Mouse (Mus musculus): Measurements from ENCODE around the gene Scpep1.

Gene Scpep1

GRCm38 (mm10) chr11:88973776-88974701, 18.8 kb upstream of the Scpep1 start:
- DNase-seq = peak; percentile 94 to 97

GRCm38 (mm10) chr11:88970202-88970732, 15.0 kb upstream of the Scpep1 start, which contains the start of gene Coil:
Gene Coil, plus strand, starts transcription at chr11:88970252.
- no peak for DNase-seq

- DNase-seq = no peak
Measured at GRCm38 (mm10) chr11:88966881-88967361, 11.7 kb upstream of the Scpep1 start, which contains the start of gene Elobl. Gene Elobl, minus strand, starts transcription at chr11:88966931.

GRCm38 (mm10) chr11:88958851-88959250, 3.6 kb upstream of the Scpep1 start:
- peak; percentile 72 to 80 for DNase-seq

GRCm38 (mm10) chr11:88954803-88955202, 462 bp downstream of the Scpep1 start:
- DNase-seq = peak; percentile 37 to 68

GRCm38 (mm10) chr11:88953582-88953981, 1.7 kb downstream of the Scpep1 start:
- no peak for DNase-seq

GRCm38 (mm10) chr11:88952117-88952516, 3.1 kb downstream of the Scpep1 start:
- no peak for DNase-seq

GRCm38 (mm10) chr11:88951576-88951975, 3.7 kb downstream of the Scpep1 start:
- DNase-seq = no peak

- DNase-seq = no peak
Measured at GRCm38 (mm10) chr11:88950640-88951250, 4.5 kb downstream of the Scpep1 start.

- DNase-seq = no peak
Measured at GRCm38 (mm10) chr11:88949802-88950639, 5.2 kb downstream of the Scpep1 start.

- no peak for DNase-seq
Measured at GRCm38 (mm10) chr11:88948896-88949295, 6.4 kb downstream of the Scpep1 start.

GRCm38 (mm10) chr11:88945971-88946585, 9.2 kb downstream of the Scpep1 start:
- DNase-seq = no peak

- no peak for DNase-seq
Measured at GRCm38 (mm10) chr11:88941489-88941888, 13.8 kb downstream of the Scpep1 start.

GRCm38 (mm10) chr11:88939634-88940033, 15.6 kb downstream of the Scpep1 start:
- DNase-seq = no peak

GRCm38 (mm10) chr11:88938770-88939169, 16.5 kb downstream of the Scpep1 start:
- no peak for DNase-seq

GRCm38 (mm10) chr11:88937886-88938285, 17.4 kb downstream of the Scpep1 start:
- DNase-seq = no peak

- no peak for DNase-seq
Measured at GRCm38 (mm10) chr11:88934089-88935000, 20.9 kb downstream of the Scpep1 start.

- no peak for DNase-seq
Measured at GRCm38 (mm10) chr11:88933030-88933429, 22.2 kb downstream of the Scpep1 start.

GRCm38 (mm10) chr11:88931692-88932530, 23.4 kb downstream of the Scpep1 start:
- no peak for DNase-seq

GRCm38 (mm10) chr11:88926566-88926965, 28.7 kb downstream of the Scpep1 start:
- DNase-seq = peak; percentile 59 to 76

All from kidney, postnatal 36 days (tissue).